In genomic region chr17:26122431-26123140, GRCm38 (mm10) we compare ENCODE assay signal across 8 mouse cellular contexts. TPM values are rescaled to one million over a fixed set of nuclear protein-coding genes. Genes with fewer than 3 reads are reported as not detected.
DNase-seq lines count a peak whose midpoint lies in the region; ATAC-seq lines count a peak whose summit lies in the region.

No protein-coding gene starts in this region.

- H3K4me1 ChIP-seq in forebrain, embryonic 12.5 days = peaks cover 16% of the 10 kb centered on the region
- H3K4me1 ChIP-seq in forebrain, embryonic 16.5 days (replicated peaks; ENCODE audit: control insufficient read depth, insufficient read depth, low read length) = peaks cover 11% of the 10 kb centered on the region
- H3K4me1 ChIP-seq in limb, embryonic 13.5 days = peaks cover 18% of the 10 kb centered on the region

- no peak overlapping the region for H3K27ac ChIP-seq in forebrain, embryonic 12.5 days
- H3K27ac ChIP-seq in forebrain, embryonic 16.5 days (ENCODE audit: low read length) = no peak overlapping the region
- no peak overlapping the region for H3K27ac ChIP-seq in limb, embryonic 13.5 days

- H3K9me3 ChIP-seq in forebrain, embryonic 12.5 days = no peaks in the 10 kb centered on the region
- H3K9me3 ChIP-seq in forebrain, embryonic 16.5 days (ENCODE audit: control insufficient read depth, low read length) = no peaks in the 10 kb centered on the region
- H3K9me3 ChIP-seq in limb, embryonic 13.5 days = no peaks in the 10 kb centered on the region

- H3K27me3 ChIP-seq in forebrain, embryonic 12.5 days = peaks cover 21% of the 10 kb centered on the region
- H3K27me3 ChIP-seq in forebrain, embryonic 16.5 days (replicated peaks; ENCODE audit: control insufficient read depth, insufficient read depth, low read length) = no peaks in the 10 kb centered on the region
- peaks cover 24% of the 10 kb centered on the region for H3K27me3 ChIP-seq in limb, embryonic 13.5 days

- 60% methylated on average over 5 of the region's 5 CpGs for WGBS in forebrain, embryonic 12.5 days
- WGBS in forebrain, embryonic 16.5 days = 60% methylated on average over 5 of the region's 5 CpGs
- 65% methylated on average over 5 of the region's 5 CpGs for WGBS in limb, embryonic 13.5 days

- no peak overlapping the region; the same call in 1 of the 2 replicates for H3K4me3 ChIP-seq in forebrain, embryonic 12.5 days (replicated peaks)
- no peak overlapping the region for H3K4me3 ChIP-seq in forebrain, embryonic 16.5 days (replicated peaks; ENCODE audit: low read length)
- peak overlapping the region; percentile 80; the same call in 1 of the 2 replicates for H3K4me3 ChIP-seq in limb, embryonic 13.5 days

- intact Hi-C loops in left cerebral cortex, postnatal 4 days (cut with DNase I) = no loop called here
- intact Hi-C loops in left cerebral cortex, postnatal 36 days (cut with DNase I) = no loop called here

- peak; percentile 47 for DNase-seq in left cerebral cortex, postnatal 4 days
- no peak for DNase-seq in left cerebral cortex, postnatal 36 days (ENCODE audit: low spot score in 2 of 2)
- DNase-seq in ES-CJ7 (ENCODE audit: low read depth, low spot score) = peak; percentile 38
- no peak for DNase-seq in urinary bladder, postnatal 14 days (ENCODE audit: low spot score)
- DNase-seq in embryo, embryonic 9.5 days (ENCODE audit: extremely low spot score) = no peak

- no peak overlapping the region for H3K4me2 ChIP-seq in forebrain, embryonic 12.5 days
- no peak overlapping the region for H3K4me2 ChIP-seq in forebrain, embryonic 16.5 days (ENCODE audit: low read length)
- no peak overlapping the region for H3K4me2 ChIP-seq in limb, embryonic 13.5 days (replicated peaks)

- peak; percentile 24; the same call in 1 of the 2 replicates for ATAC-seq in forebrain, embryonic 12.5 days (ENCODE audit: low FRiP score)
- ATAC-seq in forebrain, embryonic 16.5 days = no peak
- ATAC-seq in limb, embryonic 13.5 days (ENCODE audit: low FRiP score, low read depth) = no peak

- H3K9ac ChIP-seq in forebrain, embryonic 12.5 days = peak overlapping the region; percentile 17; the same call in 1 of the 2 replicates
- H3K9ac ChIP-seq in forebrain, embryonic 16.5 days (replicated peaks; ENCODE audit: low read depth, low read length) = no peak overlapping the region
- H3K9ac ChIP-seq in limb, embryonic 13.5 days = no peak overlapping the region; the same call in 1 of the 2 replicates

- H3K36me3 ChIP-seq in forebrain, embryonic 12.5 days (replicated peaks) = peaks cover 25% of the 10 kb centered on the region
- H3K36me3 ChIP-seq in forebrain, embryonic 16.5 days (ENCODE audit: control insufficient read depth, insufficient read depth) = no peaks in the 10 kb centered on the region
- H3K36me3 ChIP-seq in limb, embryonic 13.5 days = peaks cover 27% of the 10 kb centered on the region

RNA-seq across cellular contexts. Expression of gene Mrpl28, which starts 0.7 kb away (rescaled TPM):
- 208 and 218 TPM in 2 replicates for polyA plus RNA-seq in forebrain, embryonic 12.5 days (2016; fragmentation: Nextera tagmentation; extraction: Ambion mirVana)
- polyA plus RNA-seq in forebrain, embryonic 16.5 days (2015; fragmentation: Nextera tagmentation; extraction: Ambion mirVana) = 192 and 202 TPM in 2 replicates
- total RNA-seq in left cerebral cortex, postnatal 4 days (2021) = 10 to 100 TPM; 74.2 to 80.5 TPM
- 10 to 100 TPM; 60.5 to 70.3 TPM for total RNA-seq in left cerebral cortex, postnatal 36 days (2021)
- 193 and 199 TPM in 2 replicates for polyA plus RNA-seq in limb, embryonic 13.5 days (2015; fragmentation: Nextera tagmentation; extraction: Ambion mirVana)

RNA-seq across cellular contexts. Expression of gene Tmem8, which starts 9.5 kb away (rescaled TPM):
- 2.1 and 2.6 TPM in 2 replicates for polyA plus RNA-seq in forebrain, embryonic 12.5 days (2016; fragmentation: Nextera tagmentation; extraction: Ambion mirVana)
- 2.0 TPM in 2 replicates for polyA plus RNA-seq in forebrain, embryonic 16.5 days (2015; fragmentation: Nextera tagmentation; extraction: Ambion mirVana)
- 1 to 10 TPM; 7.0 to 7.7 TPM for total RNA-seq in left cerebral cortex, postnatal 4 days (2021)
- 10 to 100 TPM; 13.9 to 14.0 TPM for total RNA-seq in left cerebral cortex, postnatal 36 days (2021)
- polyA plus RNA-seq in limb, embryonic 13.5 days (2015; fragmentation: Nextera tagmentation; extraction: Ambion mirVana) = 0.97 and 1.0 TPM in 2 replicates

RNA-seq across cellular contexts. Expression of gene Axin1, which starts 15.9 kb away (rescaled TPM):
- polyA plus RNA-seq in forebrain, embryonic 12.5 days (2016; fragmentation: Nextera tagmentation; extraction: Ambion mirVana) = 12.0 and 13.1 TPM in 2 replicates
- 7.6 and 8.3 TPM in 2 replicates for polyA plus RNA-seq in forebrain, embryonic 16.5 days (2015; fragmentation: Nextera tagmentation; extraction: Ambion mirVana)
- 10 to 100 TPM; 37.5 to 37.8 TPM for total RNA-seq in left cerebral cortex, postnatal 4 days (2021)
- total RNA-seq in left cerebral cortex, postnatal 36 days (2021) = 10 to 100 TPM; 22.5 to 25.1 TPM
- polyA plus RNA-seq in limb, embryonic 13.5 days (2015; fragmentation: Nextera tagmentation; extraction: Ambion mirVana) = 11.3 and 12.1 TPM in 2 replicates

RNA-seq across cellular contexts. Expression of gene Nme4, which starts 27.2 kb away (rescaled TPM):
- 58.6 and 62.9 TPM in 2 replicates for polyA plus RNA-seq in forebrain, embryonic 12.5 days (2016; fragmentation: Nextera tagmentation; extraction: Ambion mirVana)
- 27.4 and 35.3 TPM in 2 replicates for polyA plus RNA-seq in forebrain, embryonic 16.5 days (2015; fragmentation: Nextera tagmentation; extraction: Ambion mirVana)
- 1 to 10 TPM; 8.9 to 9.6 TPM for total RNA-seq in left cerebral cortex, postnatal 4 days (2021)
- total RNA-seq in left cerebral cortex, postnatal 36 days (2021) = 1 to 10 TPM; 3.5 to 4.4 TPM
- polyA plus RNA-seq in limb, embryonic 13.5 days (2015; fragmentation: Nextera tagmentation; extraction: Ambion mirVana) = 125 and 135 TPM in 2 replicates

RNA-seq across cellular contexts. Expression of gene Decr2, which starts 32.4 kb away (rescaled TPM):
- polyA plus RNA-seq in forebrain, embryonic 12.5 days (2016; fragmentation: Nextera tagmentation; extraction: Ambion mirVana) = 27.1 and 28.2 TPM in 2 replicates
- polyA plus RNA-seq in forebrain, embryonic 16.5 days (2015; fragmentation: Nextera tagmentation; extraction: Ambion mirVana) = 30.3 and 33.0 TPM in 2 replicates
- total RNA-seq in left cerebral cortex, postnatal 4 days (2021) = 10 to 100 TPM; 21.7 to 24.3 TPM
- total RNA-seq in left cerebral cortex, postnatal 36 days (2021) = 10 to 100 TPM; 27.3 to 32.1 TPM
- 35.3 and 36.2 TPM in 2 replicates for polyA plus RNA-seq in limb, embryonic 13.5 days (2015; fragmentation: Nextera tagmentation; extraction: Ambion mirVana)

Comparison
In these comparisons a context has a peak if more than half of its experiments do, and no peak if none do; other contexts are left out.
1. DNase-seq: peak in left cerebral cortex, postnatal 4 days (single experiment) and ES-CJ7 (single experiment); none in left cerebral cortex, postnatal 36 days (0 of 2), urinary bladder, postnatal 14 days (single experiment) and embryo, embryonic 9.5 days (single experiment).